Mouse (Mus musculus) lung, adult 18-20 months (tissue): ENCODE measurements around the gene Edem2.
"Not testable (repeated sequence)": the region's sequence is repeated elsewhere in the genome, so short reads cannot be mapped to it uniquely, and the experiment has no call there.

Experiments used
- DNase-seq, 2 experiments: peaks; one replicate each; pipeline ENCODE4 v3.0.0; 2022; ENCODE audit warnings: mixed read lengths in 2 of 2

Edem2 gene

GRCm38 (mm10) chr2:155735080-155735479 lies 5.8 kb upstream of the Edem2 start:
- no peak for DNase-seq

- no peak for DNase-seq
Measured at GRCm38 (mm10) chr2:155728742-155729141, 533 bp downstream of the Edem2 start.

GRCm38 (mm10) chr2:155727764-155728395 lies 1.4 kb downstream of the Edem2 start:
- DNase-seq = no peak

GRCm38 (mm10) chr2:155726302-155726701 lies 3.0 kb downstream of the Edem2 start:
- peak in 1 of 2 experiments; percentile 10 for DNase-seq

GRCm38 (mm10) chr2:155724526-155724925 lies 4.7 kb downstream of the Edem2 start:
- no peak for DNase-seq

DNA sequence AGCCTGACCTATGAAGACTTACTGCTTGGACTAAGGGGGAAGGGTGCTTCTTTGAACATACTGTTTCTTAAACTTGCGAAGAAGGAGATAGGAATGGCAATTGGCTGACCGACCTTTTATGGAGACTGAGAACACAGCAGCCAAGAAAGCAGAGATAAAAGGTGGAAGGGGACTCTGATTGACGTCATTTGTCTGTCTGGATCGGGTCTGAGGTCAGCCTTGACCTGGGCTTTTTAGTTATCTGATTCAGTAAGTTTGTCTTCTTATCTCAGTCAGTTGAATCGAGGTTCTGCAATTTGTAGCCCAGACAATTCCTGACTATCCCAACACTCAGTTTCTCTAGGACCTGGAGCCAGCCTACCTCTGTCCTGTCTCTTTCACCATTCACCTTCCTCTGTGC lies 5.2 kb downstream of the Edem2 start:
- no peak for DNase-seq

- DNase-seq = no peak
Measured at GRCm38 (mm10) chr2:155720585-155720984, 8.7 kb downstream of the Edem2 start.

- DNase-seq = no peak
Measured at GRCm38 (mm10) chr2:155717082-155717990, 11.9 kb downstream of the Edem2 start.

GRCm38 (mm10) chr2:155710557-155710956 lies 18.7 kb downstream of the Edem2 start:
- DNase-seq = no peak

- DNase-seq = peak in 1 of 2 experiments; percentile 24
Measured at GRCm38 (mm10) chr2:155707251-155707650, 22.0 kb downstream of the Edem2 start.

- no peak for DNase-seq
Measured at GRCm38 (mm10) chr2:155703630-155704029, 25.6 kb downstream of the Edem2 start.

DNA sequence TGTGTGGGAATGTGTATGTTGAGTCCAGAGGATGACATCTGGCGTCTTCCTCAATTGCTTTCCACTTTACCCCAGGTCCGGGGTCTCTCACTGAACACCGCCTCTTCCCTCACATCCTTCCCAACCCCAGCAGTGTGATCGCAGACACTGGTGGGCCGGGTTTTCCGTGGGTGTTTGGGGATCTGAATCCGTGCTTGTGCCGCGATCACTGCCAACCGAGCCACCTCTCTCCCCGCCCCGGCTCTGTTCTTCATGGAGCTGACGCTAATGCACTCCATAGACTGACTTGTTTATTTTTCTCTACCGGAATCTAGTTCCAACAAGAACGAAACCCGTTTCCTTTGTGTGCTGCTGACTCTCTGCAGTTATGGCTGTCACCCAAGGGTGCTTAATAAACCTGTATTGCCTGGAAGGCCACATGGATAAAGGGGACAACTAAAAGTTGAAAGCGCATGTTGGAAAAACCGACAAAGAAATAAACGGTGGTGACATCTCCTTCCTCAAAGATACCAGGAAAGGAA lies 27.8 kb downstream of the Edem2 start:
- DNase-seq = peak; percentile 32 to 53

- DNase-seq = not testable (repeated sequence)
Measured at GRCm38 (mm10) chr2:155698443-155698842, 30.8 kb downstream of the Edem2 start.

- no peak for DNase-seq
Measured at GRCm38 (mm10) chr2:155696851-155697250, 32.4 kb downstream of the Edem2 start.

DNA sequence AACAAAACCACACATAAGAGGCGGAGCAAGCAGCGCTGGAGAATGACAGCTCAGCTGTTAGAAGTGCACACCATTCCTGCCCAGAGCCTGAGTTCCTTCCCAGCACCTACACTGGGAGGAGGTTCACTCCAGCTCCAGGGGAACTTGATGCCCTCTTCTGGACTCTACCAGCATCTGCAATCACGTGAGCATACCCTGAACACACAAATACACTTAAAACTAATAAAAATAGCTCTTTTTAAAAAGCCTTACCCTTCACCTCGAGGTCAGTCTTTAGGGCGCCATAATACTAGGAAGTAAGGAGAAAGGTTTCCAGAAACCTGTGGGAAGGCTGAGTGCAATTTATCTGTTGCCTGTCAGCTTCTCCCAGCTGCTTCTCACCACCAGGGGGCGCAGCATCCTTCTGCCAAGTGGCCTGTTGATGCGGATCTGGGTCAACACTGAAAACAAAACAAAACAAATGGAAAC lies 33.1 kb downstream of the Edem2 start:
- DNase-seq = peak; percentile 78 to 83

DNA sequence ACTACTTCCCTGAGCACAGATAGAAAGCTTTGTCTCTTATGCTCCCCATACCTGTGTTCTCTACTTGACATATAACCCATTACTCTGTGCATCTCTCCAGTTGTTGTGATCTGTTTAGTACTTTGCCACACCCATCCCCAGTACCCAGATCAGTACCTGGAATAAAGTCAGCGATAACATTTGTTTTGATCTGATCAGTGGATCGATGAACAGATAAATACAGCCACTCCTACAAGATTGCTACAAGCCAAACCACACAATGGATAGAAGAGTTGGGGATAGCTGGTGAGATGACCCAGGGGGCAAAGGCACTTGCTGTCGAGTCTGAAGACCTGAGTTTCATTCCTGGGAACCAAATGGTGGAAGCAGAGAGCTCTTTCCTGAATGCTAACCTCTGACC lies 34.0 kb downstream of the Edem2 start:
- DNase-seq = no peak

DNA sequence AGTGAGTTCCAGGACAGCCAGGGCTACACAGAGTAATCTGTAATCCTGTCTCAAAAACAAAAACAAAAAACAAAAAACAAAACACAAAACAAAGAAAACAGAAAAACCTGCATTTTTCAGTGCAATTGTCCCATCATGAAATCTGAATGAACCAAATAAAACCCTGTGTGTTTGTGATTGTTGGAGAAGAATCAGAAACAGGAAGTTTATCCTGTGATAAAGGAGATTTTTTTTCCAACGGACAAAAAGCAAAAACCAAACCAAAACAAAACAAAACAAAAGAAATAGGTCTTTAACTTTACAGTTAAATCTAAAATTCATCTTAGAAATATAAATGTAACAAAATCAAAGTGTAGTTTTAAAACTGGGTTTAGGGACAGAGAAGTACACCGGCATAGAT lies 34.7 kb downstream of the Edem2 start:
- DNase-seq = no peak

- DNase-seq = no peak
Measured at GRCm38 (mm10) chr2:155693136-155693535, 36.1 kb downstream of the Edem2 start.

DNA sequence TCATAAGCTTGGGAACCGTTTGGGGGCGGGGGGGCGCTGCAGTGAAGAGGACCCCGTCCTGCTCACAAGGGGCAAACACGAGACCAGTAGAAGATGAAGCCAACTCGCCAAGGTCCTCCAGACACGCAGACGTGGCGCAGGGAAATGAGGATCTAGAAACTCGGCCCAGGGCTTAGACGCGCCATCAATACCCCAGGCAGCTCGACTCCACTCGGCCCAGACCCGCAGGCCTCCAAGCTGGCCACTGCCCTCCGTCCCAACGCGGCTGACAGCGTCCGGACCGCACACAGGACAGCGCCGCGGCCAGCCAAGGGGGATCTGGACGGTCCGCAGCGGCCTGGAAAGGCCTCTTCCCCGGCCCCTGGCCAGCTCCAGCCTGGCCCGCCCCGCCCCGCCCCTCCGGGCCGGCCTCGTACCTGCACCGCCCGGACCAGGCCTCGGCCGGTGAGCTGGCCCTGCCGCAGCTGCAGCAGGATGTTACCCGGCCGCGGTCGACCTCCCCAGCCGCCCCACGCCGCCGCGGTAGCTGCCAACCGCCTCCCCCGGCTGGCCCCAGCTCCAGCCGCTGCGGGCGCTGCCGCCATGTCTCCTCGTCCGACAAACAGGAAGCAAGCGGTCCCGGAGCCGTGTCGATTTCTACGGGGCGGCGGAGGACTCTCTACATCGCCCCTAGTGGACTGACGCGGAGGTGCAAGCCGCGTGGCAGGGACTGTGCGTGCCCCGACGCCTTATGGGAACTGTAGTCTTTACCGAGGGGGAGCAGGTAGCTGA lies 37.4 kb downstream of the Edem2 start, which contains the start of gene Trpc4ap:
Gene Trpc4ap (minus strand): TSS at position 662 of the 771 bp plus-strand sequence.
- DNase-seq = peak; percentile 95 to 96

DNA sequence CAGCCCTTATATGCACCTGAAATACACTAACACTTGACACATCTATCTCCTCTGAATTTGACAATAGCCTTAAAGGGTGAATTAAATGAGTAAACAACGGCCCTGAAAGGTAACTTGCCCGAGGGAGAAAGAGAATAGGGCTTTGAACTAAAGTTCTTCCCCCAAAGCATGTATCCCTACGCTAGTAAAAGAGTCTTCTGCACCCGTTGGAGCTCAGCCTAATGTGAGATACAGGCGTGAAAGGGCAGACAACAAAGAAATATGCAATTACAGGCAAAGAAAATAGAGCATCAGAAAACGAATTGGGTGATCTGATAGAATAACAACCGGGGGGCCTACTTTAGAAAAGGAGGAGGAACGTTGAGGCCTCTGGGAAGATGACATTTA lies 37.9 kb downstream of the Edem2 start:
- no peak for DNase-seq

- DNase-seq = no peak
Measured at GRCm38 (mm10) chr2:155689211-155689610, 40.1 kb downstream of the Edem2 start.

DNA sequence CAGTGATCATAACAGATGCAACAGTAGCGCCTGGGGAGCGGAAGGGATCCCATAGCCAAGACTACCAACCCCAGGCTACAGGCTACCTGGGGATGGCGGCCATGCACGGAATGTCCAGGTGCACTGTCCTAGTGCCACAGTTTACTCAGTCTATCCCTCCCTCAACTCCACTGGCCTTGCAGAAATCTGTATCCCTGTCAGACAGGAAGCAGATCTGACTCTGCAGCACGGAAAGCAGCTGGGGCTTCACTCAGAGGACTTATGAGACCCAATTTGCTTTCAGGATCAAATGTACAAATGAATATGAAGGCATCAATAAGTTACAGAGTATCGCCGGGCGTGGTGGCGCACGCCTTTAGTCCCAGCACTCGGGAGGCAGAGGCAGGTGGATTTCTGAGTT lies 41.5 kb downstream of the Edem2 start:
- no peak for DNase-seq

GRCm38 (mm10) chr2:155686572-155686971 lies 42.7 kb downstream of the Edem2 start:
- DNase-seq = no peak
